Mouse (Mus musculus) limb, embryonic 15.5 days (tissue): Measurements from ENCODE around the gene Trip4. TPM values are rescaled to one million over a fixed set of nuclear protein-coding genes. Genes with fewer than 3 reads are reported as not detected.

Source experiments
- ATAC-seq: fragments of 200-750 bp; cut with Nextera tagmentation; 2 replicates; pipeline ENCODE4 v1.8.0; 2017; ENCODE audit warnings: low read depth, moderate TSS enrichment; ENCODE audit not compliant: insufficient number of reproducible peaks, low FRiP score, low TSS enrichment
- H3K27ac ChIP-seq: fragments of 300-500 bp; sonication (generic); 2 replicates; pipeline ENCODE4 v1.5.1; 2015; ENCODE audit warnings: moderate library complexity, mild to moderate bottlenecking, inconsistent platforms
- H3K27me3 ChIP-seq: fragments of 300-500 bp; sonication (generic); 2 replicates; pipeline ENCODE4 v1.6.1; 2015; ENCODE audit warnings: inconsistent platforms
- H3K36me3 ChIP-seq: fragments of 300-500 bp; sonication (generic); 2 replicates; pipeline ENCODE4 v1.6.1; 2015; ENCODE audit warnings: inconsistent platforms
- H3K4me1 ChIP-seq: fragments of 300-500 bp; sonication (generic); 2 replicates; pipeline ENCODE4 v1.6.1; 2015; ENCODE audit warnings: inconsistent platforms
- H3K4me2 ChIP-seq: fragments of 300-500 bp; sonication (generic); 2 replicates; pipeline ENCODE4 v1.6.1; 2015; ENCODE audit warnings: mild to moderate bottlenecking, inconsistent platforms
- H3K4me3 ChIP-seq: fragments of 300-500 bp; sonication (generic); 2 replicates; pipeline ENCODE4 v1.5.1; 2015; ENCODE audit warnings: mild to moderate bottlenecking, inconsistent platforms
- H3K9ac ChIP-seq: fragments of 300-500 bp; sonication (generic); 2 replicates; pipeline ENCODE4 v1.6.1; 2015; ENCODE audit warnings: inconsistent platforms
- H3K9me3 ChIP-seq: fragments of 300-500 bp; sonication (generic); 2 replicates; pipeline ENCODE4 v1.6.1; 2016; ENCODE audit warnings: inconsistent platforms
- WGBS: fragments of 180-500 bp; shearing (Covaris S2); methylation state at CpG from one replicate; pipeline ENCODE4 v1.1.7; 2015; 5-methylcytosine and 5-hydroxymethylcytosine counted together
- polyA plus RNA-seq: library from polyadenylated mRNA; unstranded; fragments of >200 nt; fragmentation: Nextera tagmentation; extraction: Ambion mirVana; gene quantifications from 2 replicates; pipeline ENCODE4 v1.2.1, GENCODE M21; 2015

Trip4 gene
- 34.9 and 35.7 TPM in 2 replicates for polyA plus RNA-seq

DNA sequence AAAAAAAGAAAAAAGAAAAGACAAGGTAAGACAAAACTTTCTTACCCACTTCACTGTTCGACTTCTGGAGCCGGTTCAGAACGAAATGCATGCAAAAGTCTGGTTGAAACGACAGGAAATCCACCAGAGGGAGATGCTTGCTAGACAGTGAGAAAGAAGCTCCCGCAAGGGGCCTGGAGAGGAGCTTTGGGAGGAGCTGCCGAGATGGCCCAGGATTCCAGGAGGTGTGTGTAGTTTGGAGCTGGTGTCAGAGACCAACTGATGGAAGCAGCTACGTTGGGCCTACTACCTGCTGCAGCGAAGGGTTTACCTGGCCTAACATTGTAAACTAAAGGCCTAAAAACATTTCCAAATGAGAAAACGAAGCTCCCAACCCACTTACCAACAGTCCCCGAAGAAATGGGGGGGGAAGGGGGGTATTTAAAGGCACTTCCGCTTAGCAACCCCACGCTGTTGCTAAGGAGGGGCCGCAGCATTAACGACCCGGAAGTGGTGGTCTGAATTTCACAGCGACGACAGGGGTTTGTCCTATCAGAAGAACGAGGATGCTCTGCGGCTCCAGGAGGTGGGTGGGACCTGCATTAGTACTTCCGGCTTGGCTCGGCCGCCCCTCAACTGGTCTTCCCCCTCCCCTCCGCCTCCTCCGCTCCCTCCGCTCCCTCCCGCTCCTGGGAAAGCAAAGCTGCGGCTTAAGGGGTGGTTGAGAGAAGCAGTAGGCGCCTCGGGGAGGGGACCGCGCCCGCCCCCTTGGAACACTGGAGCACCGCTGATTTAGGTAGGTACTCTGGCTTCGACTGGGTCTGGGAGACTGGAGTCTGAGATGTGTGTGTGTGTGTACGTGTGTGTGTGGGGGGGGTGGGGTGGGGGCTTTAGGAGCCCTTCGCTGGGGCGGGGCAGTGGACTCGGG is at the start of gene Trip4, which contains the start of gene Csnk1g1:
Trip4 (minus strand) TSS at position 401 of the 907 bp plus-strand sequence.
Csnk1g1 (plus strand) TSS at position 531 of the 907 bp plus-strand sequence.
- peak within 1 kb of the TSS; percentile 78 for H3K9ac ChIP-seq
- no peaks in the 10 kb centered on the region for H3K9me3 ChIP-seq
- peak; percentile 99 for ATAC-seq
- 1% methylated on average over 35 of the region's 38 CpGs for WGBS
- H3K27ac ChIP-seq: peak within 1 kb of the TSS; percentile 94
- H3K4me2 ChIP-seq: peak within 1 kb of the TSS; percentile 70
- H3K27me3 ChIP-seq: no peaks in the 10 kb centered on the region
- peak within 1 kb of the TSS; percentile 83 for H3K4me3 ChIP-seq
- H3K36me3 ChIP-seq: peaks cover 6% of the 10 kb centered on the region; the same call in 1 of the 2 replicates
- H3K4me1 ChIP-seq: peaks cover 11% of the 10 kb centered on the region; the same call in 1 of the 2 replicates

DNA sequence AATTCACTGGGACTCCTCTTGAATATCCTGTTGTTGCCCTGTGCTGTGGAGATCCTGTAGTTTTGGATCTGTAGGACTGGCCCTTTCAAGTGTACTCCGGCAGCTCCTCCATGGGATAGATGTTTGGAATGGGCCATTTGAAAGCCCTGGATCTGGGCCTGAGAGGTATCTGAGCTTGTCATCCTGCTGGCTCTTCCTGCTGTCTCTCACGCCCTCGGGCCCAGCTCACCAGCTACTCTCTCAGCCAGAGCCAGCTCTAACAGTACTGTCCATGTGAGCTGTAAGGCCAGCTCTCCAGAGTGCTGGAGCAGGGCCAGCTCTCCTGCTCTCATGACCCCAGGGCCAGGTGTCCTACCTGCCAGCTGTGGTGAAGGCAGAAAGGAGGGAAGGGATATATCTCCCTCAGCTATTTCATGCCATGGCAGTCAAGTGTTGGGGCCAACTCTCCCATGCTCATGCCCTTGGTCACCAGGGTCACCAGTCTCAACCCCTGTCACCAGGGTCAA is 42.5 kb upstream of the Trip4 start:
- Histone ChIP-seq H3K9me3 (no peaks in the 10 kb centered on the region), H3K4me3 (no peak overlapping the region), H3K4me1 (no peaks in the 10 kb centered on the region), H3K36me3 (peaks cover 17% of the 10 kb centered on the region), H3K9ac (no peak overlapping the region), H3K4me2 (no peak overlapping the region), H3K27ac (no peak overlapping the region), H3K27me3 (no peaks in the 10 kb centered on the region)
- ATAC-seq: no peak
- 91% methylated on average over 3 of the region's 3 CpGs for WGBS

DNA sequence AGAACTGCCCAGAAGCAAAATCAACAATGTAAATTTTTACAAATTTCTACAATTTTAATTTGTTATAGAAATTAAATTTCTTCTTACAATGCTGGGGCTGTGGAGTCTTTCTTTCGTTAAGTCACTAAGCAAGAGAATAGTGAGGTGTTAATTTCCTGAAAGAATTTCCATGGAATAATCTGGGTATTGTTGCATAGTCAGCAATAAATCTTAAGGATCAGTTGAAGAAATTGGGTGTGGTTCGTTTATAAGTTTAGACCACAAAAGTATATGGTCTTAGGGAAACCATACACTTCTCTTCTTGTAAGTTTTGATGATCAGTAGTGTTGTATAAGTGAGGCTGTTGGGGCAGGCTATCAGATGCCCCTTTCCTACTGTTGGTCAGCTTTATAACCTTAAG is 29.0 kb upstream of the Trip4 start:
- Histone ChIP-seq H3K36me3 (no peaks in the 10 kb centered on the region), H3K27ac (no peak overlapping the region), H3K4me2 (no peak overlapping the region), H3K4me3 (no peak overlapping the region), H3K4me1 (no peaks in the 10 kb centered on the region), H3K27me3 (no peaks in the 10 kb centered on the region), H3K9me3 (no peaks in the 10 kb centered on the region), H3K9ac (no peak overlapping the region)
- no peak for ATAC-seq
- 84% methylated on average over 2 of the region's 2 CpGs for WGBS

DNA sequence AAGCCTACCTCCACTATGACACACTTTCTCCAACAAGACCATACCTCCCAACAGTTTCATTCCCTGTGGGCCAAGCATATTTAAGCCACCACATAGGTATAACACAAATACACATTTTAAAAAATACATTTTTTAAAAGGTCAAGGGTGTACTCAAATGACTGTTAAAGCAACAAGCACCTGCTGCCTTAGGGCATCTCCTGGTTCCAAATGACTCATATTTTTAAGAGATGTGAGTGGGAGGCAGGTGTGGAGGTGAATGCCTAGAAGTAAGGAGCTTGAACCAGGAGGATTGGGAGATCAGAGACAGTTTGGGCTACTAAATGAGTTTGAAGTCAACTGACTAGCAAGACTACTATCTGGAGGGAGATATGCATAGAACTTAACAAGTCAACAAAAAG is 21.2 kb upstream of the Trip4 start:
- no peak overlapping the region for H3K27ac ChIP-seq
- H3K4me3 ChIP-seq: no peak overlapping the region

DNA sequence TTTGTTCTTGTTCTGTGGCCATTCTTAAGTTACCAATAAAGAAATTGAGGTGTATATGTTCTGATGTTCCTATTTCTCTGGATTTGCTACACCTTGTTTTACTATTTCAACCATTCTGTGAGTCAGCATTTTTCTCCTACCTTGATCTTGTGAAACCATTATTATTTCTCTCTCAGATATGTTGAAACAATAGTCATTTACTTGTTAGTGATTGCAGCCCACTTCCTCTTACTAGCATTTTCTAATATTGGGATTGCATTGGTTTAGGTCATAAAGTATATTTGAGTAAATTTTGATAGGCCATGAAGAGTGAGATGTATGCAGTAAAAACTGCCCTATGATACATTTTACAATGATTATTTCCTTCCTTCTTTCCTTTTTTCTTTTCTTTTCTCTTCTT is 19.9 kb upstream of the Trip4 start:
- H3K27me3 ChIP-seq: no peaks in the 10 kb centered on the region
- H3K4me3 ChIP-seq: no peak overlapping the region
- H3K9me3 ChIP-seq: no peaks in the 10 kb centered on the region
- H3K4me1 ChIP-seq: no peaks in the 10 kb centered on the region
- H3K36me3 ChIP-seq: no peaks in the 10 kb centered on the region
- ATAC-seq: no peak
- no peak overlapping the region for H3K4me2 ChIP-seq
- H3K27ac ChIP-seq: no peak overlapping the region
- no peak overlapping the region for H3K9ac ChIP-seq

More for the DNA sequence above, 21.2 kb upstream of the Trip4 start:
- no peak for ATAC-seq
- Histone ChIP-seq H3K4me1 (no peaks in the 10 kb centered on the region), H3K27me3 (no peaks in the 10 kb centered on the region), H3K36me3 (no peaks in the 10 kb centered on the region), H3K4me2 (no peak overlapping the region), H3K9ac (no peak overlapping the region), H3K9me3 (no peaks in the 10 kb centered on the region)

DNA sequence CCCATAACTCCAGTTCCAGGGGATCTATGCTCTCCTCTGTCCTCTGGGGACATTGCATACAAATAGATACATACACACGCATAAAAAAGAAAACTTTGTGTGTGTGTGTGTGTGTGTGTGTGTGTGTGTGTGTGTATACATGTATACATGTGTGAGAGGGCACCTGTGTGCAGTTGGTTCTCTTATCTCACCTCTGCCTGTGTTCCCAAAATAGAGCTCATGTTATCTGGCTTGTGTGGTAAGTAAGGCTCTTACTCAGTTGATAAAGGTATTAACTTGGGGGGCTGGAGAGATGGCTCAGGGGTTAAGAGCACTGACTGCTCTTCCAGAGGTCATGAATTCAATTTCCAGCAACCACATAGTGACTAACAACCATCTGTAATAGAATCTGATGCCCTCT is 8.4 kb upstream of the Trip4 start:
- Histone ChIP-seq H3K9ac (no peak overlapping the region), H3K9me3 (no peaks in the 10 kb centered on the region), H3K4me3 (no peak overlapping the region), H3K4me1 (no peaks in the 10 kb centered on the region), H3K4me2 (no peak overlapping the region), H3K27ac (no peak overlapping the region), H3K27me3 (no peaks in the 10 kb centered on the region), H3K36me3 (no peaks in the 10 kb centered on the region)
- no peak for ATAC-seq
- 82% methylated on average over 1 of the region's 1 CpGs for WGBS

DNA sequence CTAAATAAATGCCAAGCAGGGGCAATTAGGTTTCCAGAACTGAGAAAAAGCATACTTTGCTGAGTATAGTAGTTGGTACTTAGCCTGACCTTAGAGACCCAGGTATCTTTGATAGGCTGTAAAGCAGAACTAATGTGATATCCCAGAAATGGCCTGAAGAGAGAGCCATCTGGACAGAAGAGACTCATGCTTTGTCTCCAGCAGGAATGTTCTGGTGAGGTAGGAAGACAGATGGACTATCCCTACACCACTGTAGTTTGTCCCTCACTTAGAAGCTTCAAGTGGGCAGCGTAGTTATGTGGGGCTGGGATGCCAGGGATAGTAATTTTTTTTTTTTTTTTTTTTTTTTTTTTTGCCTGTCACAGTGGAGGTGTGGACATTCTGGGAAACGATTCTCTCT is 5.4 kb upstream of the Trip4 start:
- Histone ChIP-seq H3K36me3 (no peaks in the 10 kb centered on the region), H3K9ac (no peak overlapping the region), H3K4me3 (no peak overlapping the region), H3K27me3 (no peaks in the 10 kb centered on the region), H3K4me1 (peaks cover 5% of the 10 kb centered on the region; the same call in 1 of the 2 replicates), H3K9me3 (no peaks in the 10 kb centered on the region), H3K27ac (no peak overlapping the region), H3K4me2 (no peak overlapping the region)
- no peak for ATAC-seq
- 81% methylated on average over 2 of the region's 2 CpGs for WGBS

DNA sequence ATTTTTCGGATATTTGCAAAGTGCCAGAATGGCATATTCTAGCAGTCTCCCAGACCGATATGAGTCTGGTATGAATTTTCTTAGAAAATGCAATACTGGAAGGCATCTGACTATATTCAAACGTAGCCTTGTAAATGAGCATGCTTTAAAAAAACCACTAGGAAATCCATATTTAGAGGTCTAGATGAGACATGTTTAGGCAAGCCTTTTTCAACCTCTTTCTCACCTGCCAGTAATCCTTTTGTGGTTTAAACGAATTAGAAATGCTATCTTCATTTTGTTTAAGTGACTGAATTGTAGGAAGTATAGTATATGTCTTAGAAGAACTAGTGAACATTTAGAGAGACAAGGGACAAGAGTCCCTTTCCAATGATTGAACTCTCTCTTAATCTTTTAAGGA is 1.2 kb upstream of the Trip4 start:
- peaks cover 11% of the 10 kb centered on the region; the same call in 1 of the 2 replicates for H3K4me1 ChIP-seq
- H3K4me3 ChIP-seq: peak overlapping the region; percentile 83
- 4% methylated on average over 4 of the region's 4 CpGs for WGBS
- H3K36me3 ChIP-seq: 0 out of 2 replicates have a peak, but pooled peaks cover 4% of the 10 kb centered on the region
- H3K27ac ChIP-seq: peak overlapping the region; percentile 94
- no peaks in the 10 kb centered on the region for H3K9me3 ChIP-seq
- ATAC-seq: no peak
- no peaks in the 10 kb centered on the region for H3K27me3 ChIP-seq
- peak overlapping the region; percentile 70 for H3K4me2 ChIP-seq
- H3K9ac ChIP-seq: peak overlapping the region; percentile 78

DNA sequence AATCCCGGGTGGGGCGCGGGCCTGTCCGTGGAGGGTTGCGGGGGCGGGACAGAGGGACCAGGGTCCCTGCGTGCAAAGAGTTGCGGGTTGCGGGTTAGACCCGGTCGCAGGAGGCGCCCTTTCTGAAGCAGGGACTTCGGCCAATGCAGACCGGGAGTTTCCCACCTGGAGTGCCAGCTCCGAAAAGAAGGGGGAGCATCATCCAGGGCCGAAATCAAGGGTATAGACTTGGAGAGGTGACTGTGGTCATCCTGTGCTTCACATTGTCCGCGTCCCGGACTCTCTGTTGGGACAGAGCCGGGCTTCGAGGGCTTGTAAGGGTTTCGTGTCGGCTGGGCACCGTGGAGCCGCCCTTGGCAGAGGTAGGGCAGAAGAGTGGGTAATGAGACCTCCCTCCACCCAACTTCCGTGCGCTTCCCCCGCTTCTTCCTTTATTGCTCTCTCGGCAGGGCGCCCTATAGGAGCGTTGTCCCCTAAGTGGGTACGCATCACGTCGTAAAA is 757 bp upstream of the Trip4 start:
- H3K4me2 ChIP-seq: peak overlapping the region; percentile 70
- under 1% methylated on average over 34 of the region's 34 CpGs for WGBS
- peak overlapping the region; percentile 83 for H3K4me3 ChIP-seq
- no peaks in the 10 kb centered on the region for H3K27me3 ChIP-seq
- peak overlapping the region; percentile 94 for H3K27ac ChIP-seq
- ATAC-seq: peak; percentile 6; the same call in 1 of the 2 replicates
- H3K9ac ChIP-seq: peak overlapping the region; percentile 78
- peaks cover 11% of the 10 kb centered on the region; the same call in 1 of the 2 replicates for H3K4me1 ChIP-seq
- 0 out of 2 replicates have a peak, but pooled peaks cover 4% of the 10 kb centered on the region for H3K36me3 ChIP-seq
- no peaks in the 10 kb centered on the region for H3K9me3 ChIP-seq

DNA sequence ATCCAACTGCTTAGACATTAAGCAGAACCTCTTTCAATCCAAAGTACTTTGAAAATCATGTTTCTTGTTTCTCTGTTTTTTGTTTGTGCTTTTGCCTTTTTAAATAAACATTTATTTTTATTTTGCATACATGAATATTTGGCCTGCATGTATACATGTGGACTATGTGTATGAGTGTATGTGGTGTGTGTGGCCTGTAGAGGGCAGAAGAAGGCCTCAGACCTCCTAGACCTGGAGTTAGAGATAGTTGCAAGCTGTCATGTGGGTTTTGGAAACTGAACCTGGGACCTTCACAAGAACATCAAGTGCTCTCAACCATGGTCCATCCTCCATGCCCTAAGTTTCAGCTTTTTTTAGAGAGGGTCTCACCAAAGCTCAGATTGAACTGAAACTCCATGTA is 5.2 kb downstream of the Trip4 start:
- Histone ChIP-seq H3K9ac (no peak overlapping the region), H3K9me3 (no peaks in the 10 kb centered on the region), H3K4me2 (no peak overlapping the region), H3K27ac (no peak overlapping the region), H3K4me3 (no peak overlapping the region), H3K27me3 (no peaks in the 10 kb centered on the region), H3K36me3 (peaks cover 18% of the 10 kb centered on the region), H3K4me1 (peaks cover 6% of the 10 kb centered on the region; the same call in 1 of the 2 replicates)
- no peak for ATAC-seq

DNA sequence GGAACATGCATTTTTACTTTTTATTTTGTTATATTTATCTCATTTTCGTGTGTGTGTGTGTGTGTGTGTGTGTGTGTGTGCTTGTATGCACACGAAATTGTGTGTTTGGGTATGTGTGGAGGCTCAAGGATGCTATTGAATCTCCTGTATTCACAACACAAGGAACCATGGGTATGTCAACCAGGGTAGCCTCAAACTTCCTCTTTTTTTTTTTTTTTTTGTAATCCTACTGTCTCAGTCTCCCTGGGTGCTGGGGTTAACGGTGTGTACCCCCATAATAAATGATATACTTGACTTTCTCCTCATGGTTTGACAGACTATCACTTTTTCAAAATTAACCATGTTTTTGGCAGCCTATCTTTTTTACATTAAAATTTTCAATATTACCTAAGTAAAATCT is 5.7 kb downstream of the Trip4 start:
- Histone ChIP-seq H3K36me3 (peaks cover 18% of the 10 kb centered on the region), H3K4me2 (no peak overlapping the region), H3K27me3 (no peaks in the 10 kb centered on the region), H3K27ac (no peak overlapping the region), H3K9ac (no peak overlapping the region), H3K4me3 (no peak overlapping the region), H3K4me1 (peaks cover 5% of the 10 kb centered on the region; the same call in 1 of the 2 replicates), H3K9me3 (no peaks in the 10 kb centered on the region)
- no peak for ATAC-seq
- WGBS: 91% methylated on average over 3 of the region's 3 CpGs

DNA sequence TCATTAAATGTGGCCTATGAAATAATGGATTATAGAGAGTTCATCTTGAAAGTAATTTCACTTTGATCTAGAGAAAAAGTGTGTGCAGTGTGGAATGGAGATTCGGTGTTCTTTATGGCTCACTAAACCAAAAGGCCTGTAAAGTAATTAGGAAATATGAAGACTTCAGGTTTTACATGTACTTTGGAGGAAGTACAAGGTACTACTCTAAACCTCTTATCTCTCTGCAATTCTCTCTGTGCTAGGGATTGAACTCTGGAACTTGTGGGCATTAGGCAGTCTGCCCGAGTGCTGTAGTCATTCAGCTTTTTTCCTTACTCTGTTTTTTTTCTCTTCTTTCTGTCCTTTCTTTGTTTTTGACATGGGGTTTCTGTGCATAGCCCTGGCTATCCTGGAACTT is 11.6 kb downstream of the Trip4 start:
- no peak overlapping the region for H3K4me3 ChIP-seq
- no peaks in the 10 kb centered on the region for H3K27me3 ChIP-seq
- peaks cover 36% of the 10 kb centered on the region for H3K36me3 ChIP-seq
- H3K4me1 ChIP-seq: no peaks in the 10 kb centered on the region
- H3K4me2 ChIP-seq: no peak overlapping the region
- no peaks in the 10 kb centered on the region for H3K9me3 ChIP-seq
- H3K9ac ChIP-seq: no peak overlapping the region
- H3K27ac ChIP-seq: no peak overlapping the region
- WGBS: 83% methylated on average over 2 of the region's 2 CpGs
- ATAC-seq: no peak
